Mouse (Mus musculus): ENCODE data around the gene Smc5. TPM values are rescaled to one million over a fixed set of nuclear protein-coding genes. Genes with fewer than 3 reads are reported as not detected.

The Smc5 gene
- polyA plus RNA-seq, 1 experiment: 9.5 TPM

DNA sequence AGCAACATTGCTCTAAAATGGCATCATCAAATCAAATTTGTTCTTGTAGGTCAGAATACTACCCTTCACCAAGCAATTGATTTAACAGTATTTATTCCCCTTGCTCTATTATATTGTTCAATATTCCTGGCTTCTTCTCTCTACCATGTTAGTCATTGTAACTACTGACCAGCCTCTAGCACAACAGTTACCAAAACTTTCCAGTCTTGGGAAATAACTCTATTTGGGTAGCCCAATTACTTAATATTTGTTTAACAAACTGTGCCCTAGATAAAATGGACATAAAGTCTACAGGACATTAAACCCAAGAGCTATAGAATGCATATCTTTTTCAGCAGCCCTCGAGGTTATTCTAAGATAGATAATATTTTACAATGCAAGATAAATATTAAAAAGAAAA lies 15.6 kb upstream of the Smc5 start:
- WGBS: 64% methylated on average over 1 of the region's 1 CpGs
- Histone ChIP-seq H3K4me1 (ENCODE audit: control insufficient read depth, insufficient read depth, low read length) (no peaks in the 10 kb centered on the region), H3K4me3 (replicated peaks; ENCODE audit: extremely low read depth, low read depth, low read length) (no peak overlapping the region)
- DNase-seq: no peak
- TF ChIP-seq POLR2A (IDR thresholded peaks at IDR 0.05; ENCODE audit: borderline replicate concordance, extremely low read depth, low read depth, low read length): no peak
- TF ChIP-seq CTCF (IDR thresholded peaks at IDR 0.05; ENCODE audit: insufficient read depth, low read length): no peak

DNA sequence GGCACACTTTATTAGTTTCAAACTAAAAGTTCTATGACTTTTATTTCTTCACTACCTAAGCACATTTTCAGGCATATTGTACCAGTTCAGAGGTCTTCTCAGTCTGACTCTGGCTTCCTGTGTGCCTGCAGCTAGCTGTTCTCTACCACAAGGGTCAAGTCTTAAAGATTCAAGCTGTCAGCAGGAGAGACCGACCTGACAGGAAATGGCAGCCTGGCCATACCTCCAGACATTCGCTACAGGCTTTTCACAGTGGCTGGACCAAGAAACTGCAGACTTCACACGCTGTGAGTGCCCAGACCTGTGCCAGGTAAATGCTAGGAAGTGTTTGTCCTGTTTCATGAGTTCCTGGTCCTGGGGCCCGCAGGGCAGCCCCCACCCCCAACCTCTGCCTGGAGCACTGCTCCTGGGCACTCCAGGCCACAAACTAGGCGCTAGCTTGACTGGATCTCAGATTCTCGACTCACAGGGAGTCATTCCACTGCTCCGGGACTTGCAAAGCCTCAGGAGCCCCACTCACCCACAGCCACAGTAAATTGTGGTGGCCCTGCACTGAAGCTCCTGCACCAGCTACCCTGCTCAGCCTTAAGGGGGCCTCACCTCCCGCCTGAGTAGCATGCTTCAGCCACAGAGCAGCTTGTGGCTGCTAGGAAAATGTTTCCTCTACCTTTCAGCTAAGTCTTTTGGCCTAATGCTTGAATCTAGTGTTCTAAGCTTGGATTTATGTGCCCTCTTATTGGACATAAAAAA lies 8.4 kb upstream of the Smc5 start:
- 59% methylated on average over 8 of the region's 8 CpGs for WGBS
- no peak for TF ChIP-seq CTCF (IDR thresholded peaks at IDR 0.05; ENCODE audit: insufficient read depth, low read length)
- TF ChIP-seq POLR2A (IDR thresholded peaks at IDR 0.05; ENCODE audit: borderline replicate concordance, extremely low read depth, low read depth, low read length): no peak

GRCm38 (mm10) chr19:23274054-23274724 lies 492 bp upstream of the Smc5 start:
- 67% methylated on average over 3 of the region's 4 CpGs for WGBS
- peak overlapping the region; percentile 90 for H3K4me3 ChIP-seq (replicated peaks; ENCODE audit: extremely low read depth, low read depth, low read length)
- DNase-seq: no peak
- TF ChIP-seq CTCF (IDR thresholded peaks at IDR 0.05; ENCODE audit: insufficient read depth, low read length): no peak
- H3K4me1 ChIP-seq (ENCODE audit: control insufficient read depth, insufficient read depth, low read length): peaks cover 3% of the 10 kb centered on the region; the same call in 1 of the 2 replicates

More for the DNA sequence above, 8.4 kb upstream of the Smc5 start:
- Histone ChIP-seq H3K4me1 (ENCODE audit: control insufficient read depth, insufficient read depth, low read length) (no peaks in the 10 kb centered on the region), H3K4me3 (replicated peaks; ENCODE audit: extremely low read depth, low read depth, low read length) (no peak overlapping the region)
- DNase-seq: no peak

DNA sequence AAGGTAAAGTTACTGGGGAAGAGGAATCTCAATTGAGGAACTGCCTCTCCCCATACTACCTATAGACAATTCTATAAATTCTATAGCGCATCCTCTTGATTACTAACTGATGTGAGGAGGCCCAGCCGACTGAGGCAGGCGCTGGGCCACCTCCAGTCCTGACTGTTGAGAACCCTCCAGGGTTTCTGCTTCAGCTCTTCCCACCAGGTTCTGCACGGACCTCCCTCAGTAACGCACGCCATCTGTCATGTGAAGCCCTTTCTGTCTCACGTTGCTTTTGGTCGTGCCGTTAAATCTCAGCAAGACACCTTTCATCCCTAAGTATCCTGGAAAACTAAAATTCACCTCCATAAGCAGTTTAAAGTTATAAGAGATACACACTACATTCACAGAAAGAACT lies 16.9 kb downstream of the Smc5 start:
- no peak overlapping the region for H3K4me3 ChIP-seq (replicated peaks; ENCODE audit: extremely low read depth, low read depth, low read length)
- TF ChIP-seq POLR2A (IDR thresholded peaks at IDR 0.05; ENCODE audit: borderline replicate concordance, extremely low read depth, low read depth, low read length): no peak
- TF ChIP-seq CTCF (IDR thresholded peaks at IDR 0.05; ENCODE audit: insufficient read depth, low read length): no peak
- no peaks in the 10 kb centered on the region for H3K4me1 ChIP-seq (ENCODE audit: control insufficient read depth, insufficient read depth, low read length)
- WGBS: 92% methylated on average over 9 of the region's 9 CpGs
- no peak for DNase-seq

DNA sequence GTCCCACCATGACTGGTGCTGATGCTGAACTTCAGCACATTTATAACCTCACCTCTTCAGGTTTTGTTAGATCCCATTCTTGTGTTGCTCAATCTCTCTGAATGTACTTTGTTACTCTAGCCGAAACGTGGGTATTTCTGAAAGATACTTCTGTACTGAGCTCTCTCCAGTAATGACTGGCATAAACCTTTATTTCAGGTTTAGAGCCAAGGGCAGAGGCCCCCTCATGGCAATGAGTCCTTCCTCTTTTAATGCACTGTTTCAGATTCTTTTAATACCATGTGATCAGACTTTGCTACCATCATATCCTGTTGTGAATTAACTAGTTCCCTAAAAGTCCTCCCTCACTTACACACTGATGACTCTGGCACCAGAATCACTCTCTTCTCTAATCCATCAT lies 27.2 kb downstream of the Smc5 start:
- Histone ChIP-seq H3K4me1 (ENCODE audit: control insufficient read depth, insufficient read depth, low read length) (no peaks in the 10 kb centered on the region; the same call in 1 of the 2 replicates), H3K4me3 (replicated peaks; ENCODE audit: extremely low read depth, low read depth, low read length) (no peak overlapping the region)
- 82% methylated on average over 2 of the region's 2 CpGs for WGBS
- no peak for DNase-seq
- no peak for TF ChIP-seq CTCF (IDR thresholded peaks at IDR 0.05; ENCODE audit: insufficient read depth, low read length)
- no peak for TF ChIP-seq POLR2A (IDR thresholded peaks at IDR 0.05; ENCODE audit: borderline replicate concordance, extremely low read depth, low read depth, low read length)

- TF ChIP-seq POLR2A (IDR thresholded peaks at IDR 0.05; ENCODE audit: borderline replicate concordance, extremely low read depth, low read depth, low read length): no peak
- TF ChIP-seq CTCF (IDR thresholded peaks at IDR 0.05; ENCODE audit: insufficient read depth, low read length): no peak
- no peak overlapping the region for H3K4me3 ChIP-seq (replicated peaks; ENCODE audit: extremely low read depth, low read depth, low read length)
- 47% methylated on average over 4 of the region's 4 CpGs for WGBS
- no peaks in the 10 kb centered on the region for H3K4me1 ChIP-seq (ENCODE audit: control insufficient read depth, insufficient read depth, low read length)
- DNase-seq: no peak
Observed at GRCm38 (mm10) chr19:23225065-23225464, 48.6 kb downstream of the Smc5 start.

DNA sequence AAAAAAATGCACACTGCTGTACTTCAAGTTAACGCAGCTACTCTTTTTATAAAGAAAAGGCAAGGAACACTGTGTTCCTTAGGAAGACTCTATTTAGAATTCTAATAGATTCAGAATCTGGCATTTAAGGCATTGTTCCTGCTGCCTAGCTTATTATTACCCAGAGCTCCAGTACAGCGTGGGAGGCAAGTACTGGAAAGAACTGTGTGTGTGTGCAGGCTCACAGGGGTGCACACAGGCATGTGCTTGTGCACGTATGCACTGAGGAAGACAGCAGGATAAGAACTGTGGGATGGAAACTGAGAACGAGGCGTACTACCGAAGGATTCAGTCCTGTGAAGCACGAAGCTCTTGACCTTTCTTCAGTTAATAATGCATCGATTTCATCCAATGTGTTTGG lies 59.4 kb downstream of the Smc5 start:
- TF ChIP-seq CTCF (IDR thresholded peaks at IDR 0.05; ENCODE audit: insufficient read depth, low read length) (no peak), POLR2A (IDR thresholded peaks at IDR 0.05; ENCODE audit: borderline replicate concordance, extremely low read depth, low read depth, low read length) (no peak)
- no peak for DNase-seq
- Histone ChIP-seq H3K4me3 (replicated peaks; ENCODE audit: extremely low read depth, low read depth, low read length) (no peak overlapping the region), H3K4me1 (ENCODE audit: control insufficient read depth, insufficient read depth, low read length) (no peaks in the 10 kb centered on the region)
- 94% methylated on average over 8 of the region's 8 CpGs for WGBS

DNA sequence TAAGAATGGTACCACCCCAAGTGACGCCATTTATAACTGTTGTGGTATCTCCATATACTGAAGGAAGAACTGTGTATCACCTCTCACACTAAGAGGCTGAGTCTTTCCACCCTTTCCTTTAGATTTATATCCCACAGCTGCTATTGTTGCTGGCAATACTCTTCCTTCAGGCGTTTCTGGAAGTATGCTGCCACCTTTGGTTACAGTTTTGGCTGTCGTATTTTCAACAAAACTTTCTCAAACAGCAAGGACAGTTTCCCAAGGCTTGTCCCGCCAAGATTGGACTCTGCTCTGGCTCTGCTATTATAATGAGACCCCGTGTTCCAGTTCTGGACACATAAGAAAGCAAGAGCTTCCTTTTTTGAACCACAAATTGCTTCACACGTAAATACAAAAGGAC lies 62.4 kb downstream of the Smc5 start:
- no peak for DNase-seq
- TF ChIP-seq CTCF (IDR thresholded peaks at IDR 0.05; ENCODE audit: insufficient read depth, low read length) (no peak), POLR2A (IDR thresholded peaks at IDR 0.05; ENCODE audit: borderline replicate concordance, extremely low read depth, low read depth, low read length) (no peak)
- Histone ChIP-seq H3K4me3 (replicated peaks; ENCODE audit: extremely low read depth, low read depth, low read length) (no peak overlapping the region), H3K4me1 (ENCODE audit: control insufficient read depth, insufficient read depth, low read length) (no peaks in the 10 kb centered on the region)
- 73% methylated on average over 6 of the region's 6 CpGs for WGBS

- Histone ChIP-seq H3K4me1 (ENCODE audit: control insufficient read depth, insufficient read depth, low read length) (no peaks in the 10 kb centered on the region), H3K4me3 (replicated peaks; ENCODE audit: extremely low read depth, low read depth, low read length) (no peak overlapping the region)
- WGBS: 89% methylated on average over 3 of the region's 3 CpGs
- no peak for DNase-seq
- no peak for TF ChIP-seq CTCF (IDR thresholded peaks at IDR 0.05; ENCODE audit: insufficient read depth, low read length)
- no peak for TF ChIP-seq POLR2A (IDR thresholded peaks at IDR 0.05; ENCODE audit: borderline replicate concordance, extremely low read depth, low read depth, low read length)
Observed at GRCm38 (mm10) chr19:23203505-23204053, 70.1 kb downstream of the Smc5 start.

DNA sequence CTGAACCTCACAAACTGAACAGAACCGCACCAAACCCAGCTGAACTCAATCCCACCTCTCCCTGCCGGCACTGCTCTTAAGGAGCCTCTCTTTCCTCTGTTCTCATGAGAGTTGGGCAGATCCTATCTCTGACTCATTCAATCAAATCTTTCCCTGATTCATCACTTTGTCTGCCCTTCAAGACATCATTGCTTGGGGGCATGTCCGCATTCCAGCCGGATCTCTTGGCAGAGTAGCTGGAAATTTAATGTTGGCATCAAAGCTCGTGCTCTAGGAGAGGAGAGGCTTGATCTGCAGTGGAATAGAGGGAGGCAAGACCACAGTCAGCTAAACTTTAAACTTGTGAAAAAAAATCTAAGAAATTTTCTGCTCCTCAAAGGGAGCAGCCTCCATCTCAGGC lies 71.6 kb downstream of the Smc5 start:
- no peak overlapping the region for H3K4me3 ChIP-seq (replicated peaks; ENCODE audit: extremely low read depth, low read depth, low read length)
- DNase-seq: no peak
- WGBS: 95% methylated on average over 5 of the region's 5 CpGs

More for the DNA sequence above, 71.6 kb downstream of the Smc5 start:
- H3K4me1 ChIP-seq (ENCODE audit: control insufficient read depth, insufficient read depth, low read length): no peaks in the 10 kb centered on the region
- TF ChIP-seq CTCF (IDR thresholded peaks at IDR 0.05; ENCODE audit: insufficient read depth, low read length) (no peak), POLR2A (IDR thresholded peaks at IDR 0.05; ENCODE audit: borderline replicate concordance, extremely low read depth, low read depth, low read length) (no peak)

Measured in lung, adult 2 months (tissue).